ENCODE assay signal across 9 mouse cellular contexts in genomic region chr10:25539146-25539770, GRCm38 (mm10). TPM values are rescaled to one million over a fixed set of nuclear protein-coding genes. Genes with fewer than 3 reads are reported as not detected.
A peak's percentile ranks its signal among the peaks of the same experiment; 100 is the strongest.
DNase-seq lines count a peak whose midpoint lies in the region; ATAC-seq and TF ChIP-seq lines count a peak whose summit lies in the region.
"Had no signal": no experiment of that assay in that cellular context is flagged by ENCODE, and none has a peak within 500 bp of the region (broad histone marks: within the 10 kb centered on the region; RNA-seq: fewer than 3 reads in every experiment).

No protein-coding gene starts in this region.

- H3K36me3 ChIP-seq in liver, embryonic 14.5 days (replicated peaks; ENCODE audit: control insufficient read depth, insufficient read depth, low read depth): no peaks in the 10 kb centered on the region
- H3K36me3 ChIP-seq in liver, embryonic 11.5 days (ENCODE audit: control insufficient read depth, insufficient read depth, low read length): no peaks in the 10 kb centered on the region
- H3K36me3 ChIP-seq in liver, postnatal 0 days (replicated peaks; ENCODE audit: insufficient read depth, low read length): no peaks in the 10 kb centered on the region

- H3K9me3 ChIP-seq in liver, embryonic 14.5 days (ENCODE audit: control insufficient read depth, low read length): no peaks in the 10 kb centered on the region
- H3K9me3 ChIP-seq in liver, embryonic 11.5 days (ENCODE audit: control insufficient read depth, low read length): no peaks in the 10 kb centered on the region
- H3K9me3 ChIP-seq in liver, postnatal 0 days (ENCODE audit: low read length): no peaks in the 10 kb centered on the region

- no peak for DNase-seq in liver, embryonic 14.5 days (ENCODE audit: low read depth in 3 of 3, low spot score in 3 of 3)
- no peak for DNase-seq in liver, embryonic 11.5 days (ENCODE audit: low spot score)
- DNase-seq in frontal cortex, adult 2 months (ENCODE audit: extremely low spot score in 1 of 2, low spot score in 1 of 2): peak; percentile 67 to 79
- DNase-seq in heart, postnatal 10 days: peak; percentile 70 to 74
- no peak for DNase-seq in liver, postnatal 0 days
- no peak for DNase-seq in neural tube, embryonic 10.5 days (ENCODE audit: extremely low spot score, low spot score)
- DNase-seq in embryo, embryonic 10 days (ENCODE audit: low spot score): no peak

- WGBS in liver, embryonic 14.5 days (ENCODE audit: insufficient replicate concordance): 66% methylated on average over 4 of the region's 4 CpGs
- 68% methylated on average over 4 of the region's 4 CpGs for WGBS in liver, embryonic 11.5 days
- WGBS in liver, postnatal 0 days (ENCODE audit: insufficient replicate concordance): 56% methylated on average over 4 of the region's 4 CpGs

- no peak for TF ChIP-seq EP300 in liver, embryonic 14.5 days (IDR thresholded peaks at IDR 0.05; ENCODE audit: low read depth)
- no peak for TF ChIP-seq EP300 in liver, postnatal 0 days (IDR thresholded peaks at IDR 0.05; ENCODE audit: low read depth)

- peak overlapping the region; percentile 18; the same call in 1 of the 2 replicates for H3K4me2 ChIP-seq in liver, embryonic 14.5 days (ENCODE audit: low read depth)
- H3K4me2 ChIP-seq in liver, embryonic 11.5 days: no peak overlapping the region
- peak overlapping the region; percentile 11; the same call in 1 of the 2 replicates for H3K4me2 ChIP-seq in liver, postnatal 0 days (ENCODE audit: low read depth, low read length)

- H3K9ac ChIP-seq in liver, embryonic 14.5 days (replicated peaks): no peak overlapping the region
- H3K9ac ChIP-seq in liver, embryonic 11.5 days (ENCODE audit: low read depth, low read length): no peak overlapping the region
- peak overlapping the region; percentile 21; the same call in 1 of the 2 replicates for H3K9ac ChIP-seq in liver, postnatal 0 days (replicated peaks)

- no peak for ATAC-seq in liver, embryonic 14.5 days (ENCODE audit: insufficient read depth)
- ATAC-seq in liver, embryonic 11.5 days (replicated peaks; ENCODE audit: low FRiP score): no peak
- peak; percentile 60; the same call in 1 of the 2 replicates for ATAC-seq in liver, postnatal 0 days
- no peak for ATAC-seq in CD4-positive, CD25-positive, alpha-beta regulatory T cell, adult 4 months

- H3K27ac ChIP-seq in liver, embryonic 14.5 days: no peak overlapping the region
- H3K27ac ChIP-seq in liver, embryonic 11.5 days (ENCODE audit: low read depth, low read length): no peak overlapping the region
- H3K27ac ChIP-seq in liver, postnatal 0 days (ENCODE audit: low read depth): peak overlapping the region; percentile 88

- no peak overlapping the region for H3K4me3 ChIP-seq in liver, embryonic 14.5 days (ENCODE audit: insufficient read depth in 1 of 2, low read depth in 2 of 2, low read length in 2 of 2)
- no peak overlapping the region for H3K4me3 ChIP-seq in liver, embryonic 11.5 days (ENCODE audit: low read depth, low read length)
- H3K4me3 ChIP-seq in liver, postnatal 0 days (ENCODE audit: low read depth, low read length): no peak overlapping the region

- H3K4me1 ChIP-seq in liver, embryonic 14.5 days (replicated peaks; ENCODE audit: control insufficient read depth in 2 of 2, insufficient read depth in 2 of 2, low read length in 1 of 2): peaks cover 0 to 3% of the 10 kb centered on the region in 2 experiments; a peak in 1 of 4 replicates
- no peaks in the 10 kb centered on the region for H3K4me1 ChIP-seq in liver, embryonic 11.5 days (replicated peaks; ENCODE audit: control insufficient read depth, insufficient read depth, low read length)
- H3K4me1 ChIP-seq in liver, postnatal 0 days (ENCODE audit: insufficient read depth): peaks cover 8% of the 10 kb centered on the region; the same call in 1 of the 2 replicates

- intact Hi-C loops in heart, postnatal 10 days (cut with DNase I): loop anchor here (5.0 to 10.0 kb wide), 2 partner anchors 598 to 806 kb away; no protein-coding TSS in a partner anchor

- TF ChIP-seq CTCF in liver, embryonic 14.5 days (IDR thresholded peaks at IDR 0.05; ENCODE audit: low read depth): no peak
- peak; percentile 51 for TF ChIP-seq CTCF in liver, postnatal 0 days (IDR thresholded peaks at IDR 0.05; ENCODE audit: low read depth)

- no peaks in the 10 kb centered on the region for H3K27me3 ChIP-seq in liver, embryonic 14.5 days (ENCODE audit: control insufficient read depth, insufficient read depth, low read length)
- no peaks in the 10 kb centered on the region for H3K27me3 ChIP-seq in liver, embryonic 11.5 days (replicated peaks; ENCODE audit: control insufficient read depth, insufficient read depth, low read length)
- H3K27me3 ChIP-seq in liver, postnatal 0 days (ENCODE audit: insufficient read depth, low read length): no peaks in the 10 kb centered on the region

RNA-seq across cellular contexts. Expression of gene Smlr1, which starts 3.2 kb away (rescaled TPM):
- polyA plus RNA-seq in liver, embryonic 14.5 days (2012; rRNA removed): 16.5 and 18.3 TPM in 2 replicates
- 14.3 and 17.7 TPM in 2 replicates for polyA plus RNA-seq in liver, embryonic 14.5 days (2014; fragmentation: Nextera tagmentation; extraction: Ambion mirVana)
- polyA plus RNA-seq in liver, embryonic 11.5 days (2014; fragmentation: Nextera tagmentation; extraction: Ambion mirVana): 2.2 and 2.4 TPM in 2 replicates
- polyA plus RNA-seq in frontal cortex, adult 2 months (2012; rRNA removed): not detected in 2 replicates
- total RNA-seq in heart, postnatal 10 days (2021): not detected
- 64.3 and 73.2 TPM in 2 replicates for polyA plus RNA-seq in liver, postnatal 0 days (2015; fragmentation: Nextera tagmentation; extraction: Ambion mirVana)
- polyA plus RNA-seq in CD4-positive, CD25-positive, alpha-beta regulatory T cell, adult 4 months (2017; shearing (Covaris generic)): not detected
- polyA plus RNA-seq: gonadal fat pad, adult 2 months had no signal

Comparison
In these comparisons a context has a peak if more than half of its experiments do, and no peak if none do; other contexts are left out.
1. DNase-seq: peak in frontal cortex, adult 2 months (2 of 2) and heart, postnatal 10 days (2 of 2); none in liver, embryonic 14.5 days (0 of 3), liver, embryonic 11.5 days (single experiment), liver, postnatal 0 days (single experiment), neural tube, embryonic 10.5 days (single experiment) and embryo, embryonic 10 days (single experiment).